Mouse (Mus musculus) macrophage (primary cell): ENCODE results near the gene Exoc8. TPM values are rescaled to one million over a fixed set of nuclear protein-coding genes. Genes with fewer than 3 reads are reported as not detected.

Source experiments
- H3K27ac ChIP-seq: fragments of 350-480 bp; formaldehyde crosslinking; 2 replicates; pipeline ENCODE4 v1.9.0; 2021
- H3K36me3 ChIP-seq: fragments of 350-480 bp; formaldehyde crosslinking; 2 replicates; pipeline ENCODE4 v1.9.0; 2021; ENCODE audit errors: inconsistent target
- H3K4me3 ChIP-seq: fragments of 350-480 bp; formaldehyde crosslinking; 2 replicates; pipeline ENCODE4 v1.9.0; 2021; ENCODE audit errors: inconsistent target
- H3K79me2 ChIP-seq: fragments of 350-480 bp; formaldehyde crosslinking; 2 replicates; pipeline ENCODE4 v1.9.0; 2021; ENCODE audit errors: inconsistent target
- WGBS: methylation state at CpG from one replicate; pipeline ENCODE4 v1.1.7; 2026; ENCODE audit warnings: inconsistent platforms; ENCODE audit not compliant: missing documents; 5-methylcytosine and 5-hydroxymethylcytosine counted together
- polyA plus RNA-seq: library from polyadenylated mRNA; stranded (reverse); fragments of 250-400 nt; gene quantifications from 3 replicates; pipeline ENCODE4 v1.2.4, GENCODE M21; 2018; ENCODE audit warnings: inconsistent platforms
- total RNA-seq, 78 experiments: library from RNA; depleted of rRNA; stranded (reverse); fragments of 250-400 nt; gene quantifications; 1 replicate in 9 of 78; 2 replicates in 24 of 78; 3 replicates in 43 of 78; 4 replicates in 2 of 78; pipeline ENCODE4 v1.2.4; 2018; ENCODE audit warnings: inconsistent platforms in 56 of 78

Gene Exoc8
- total RNA-seq (2018; cell fraction: chromatin; rRNA removed) = 10 to 100 TPM in 17 of 26 experiments, 1 to 10 TPM in 9; 1.6 to 28.9 (median 11.0) TPM
- total RNA-seq (2018; cell fraction: cytosol; rRNA removed) = 10 to 100 TPM; 10.7 to 27.2 (median 17.8) TPM
- total RNA-seq (2018; cell fraction: nucleus; rRNA removed) = 10 to 100 TPM in 24 of 26 experiments, 1 to 10 TPM in 2; 8.6 to 32.9 (median 17.3) TPM
- polyA plus RNA-seq = 8.3 to 14.5 TPM (median 12.6 TPM) in 3 replicates

- under 1% methylated on average over 94 of the region's 114 CpGs for WGBS
- H3K27ac ChIP-seq = peak within 1 kb of the TSS; percentile 17; the same call in 1 of the 2 replicates
- peaks cover 87% of the 10 kb centered on the region for H3K79me2 ChIP-seq
- H3K4me3 ChIP-seq = peak within 1 kb of the TSS; percentile 56
- peaks cover 44% of the 10 kb centered on the region for H3K36me3 ChIP-seq
Measured at GRCm38 (mm10) chr8:124897386-124898250, at the start of gene Exoc8, which contains the start of gene Sprtn. Gene Exoc8 (minus strand): TSS chr8:124897705. Gene Sprtn (plus strand): TSS chr8:124897886.

GRCm38 (mm10) chr8:124944406-124944805, 46.9 kb upstream of the Exoc8 start:
- WGBS = 95% methylated on average over 7 of the region's 7 CpGs
- Histone ChIP-seq H3K36me3 (no peaks in the 10 kb centered on the region), H3K79me2 (peaks cover 88% of the 10 kb centered on the region), H3K27ac (no peak overlapping the region), H3K4me3 (no peak overlapping the region)

- H3K36me3 ChIP-seq = no peaks in the 10 kb centered on the region
- peaks cover 94% of the 10 kb centered on the region for H3K79me2 ChIP-seq
- WGBS = 80% methylated on average over 3 of the region's 6 CpGs
- H3K4me3 ChIP-seq = no peak overlapping the region
- no peak overlapping the region for H3K27ac ChIP-seq
Measured at GRCm38 (mm10) chr8:124943801-124944200, 46.3 kb upstream of the Exoc8 start.

- Histone ChIP-seq H3K79me2 (peaks cover 99% of the 10 kb centered on the region), H3K36me3 (no peaks in the 10 kb centered on the region), H3K4me3 (no peak overlapping the region), H3K27ac (no peak overlapping the region)
- WGBS = 98% methylated on average over 4 of the region's 4 CpGs
Measured at GRCm38 (mm10) chr8:124937293-124937692, 39.8 kb upstream of the Exoc8 start.

- 96% methylated on average over 10 of the region's 10 CpGs for WGBS
- H3K36me3 ChIP-seq = no peaks in the 10 kb centered on the region
- no peak overlapping the region for H3K4me3 ChIP-seq
- peaks cover 99% of the 10 kb centered on the region for H3K79me2 ChIP-seq
- no peak overlapping the region for H3K27ac ChIP-seq
Measured at GRCm38 (mm10) chr8:124936699-124937098, 39.2 kb upstream of the Exoc8 start.

GRCm38 (mm10) chr8:124935116-124935515, 37.6 kb upstream of the Exoc8 start:
- Histone ChIP-seq H3K4me3 (no peak overlapping the region), H3K36me3 (no peaks in the 10 kb centered on the region), H3K27ac (no peak overlapping the region), H3K79me2 (peaks cover 99% of the 10 kb centered on the region)
- 97% methylated on average over 5 of the region's 5 CpGs for WGBS

- Histone ChIP-seq H3K36me3 (no peaks in the 10 kb centered on the region), H3K27ac (no peak overlapping the region), H3K79me2 (peaks cover 100% of the 10 kb centered on the region), H3K4me3 (no peak overlapping the region)
- 26% methylated on average over 3 of the region's 3 CpGs for WGBS
Measured at GRCm38 (mm10) chr8:124932435-124932834, 34.9 kb upstream of the Exoc8 start.

- WGBS = 97% methylated on average over 3 of the region's 4 CpGs
Measured at GRCm38 (mm10) chr8:124930649-124931048, 33.1 kb upstream of the Exoc8 start.

GRCm38 (mm10) chr8:124930086-124930485, 32.6 kb upstream of the Exoc8 start:
- WGBS = 65% methylated on average over 13 of the region's 13 CpGs
- Histone ChIP-seq H3K4me3 (no peak overlapping the region), H3K27ac (no peak overlapping the region), H3K79me2 (peaks cover 94% of the 10 kb centered on the region), H3K36me3 (no peaks in the 10 kb centered on the region)

More at GRCm38 (mm10) chr8:124930649-124931048, 33.1 kb upstream of the Exoc8 start:
- Histone ChIP-seq H3K27ac (no peak overlapping the region), H3K36me3 (no peaks in the 10 kb centered on the region), H3K4me3 (no peak overlapping the region), H3K79me2 (peaks cover 94% of the 10 kb centered on the region)

- Histone ChIP-seq H3K79me2 (peaks cover 94% of the 10 kb centered on the region), H3K27ac (no peak overlapping the region), H3K4me3 (no peak overlapping the region), H3K36me3 (no peaks in the 10 kb centered on the region)
- 86% methylated on average over 11 of the region's 11 CpGs for WGBS
Measured at GRCm38 (mm10) chr8:124929006-124929405, 31.5 kb upstream of the Exoc8 start.

GRCm38 (mm10) chr8:124926351-124926771, 28.9 kb upstream of the Exoc8 start:
- Histone ChIP-seq H3K79me2 (peaks cover 93% of the 10 kb centered on the region), H3K27ac (peak overlapping the region; percentile 10; the same call in 1 of the 2 replicates), H3K4me3 (no peak overlapping the region), H3K36me3 (no peaks in the 10 kb centered on the region)
- 69% methylated on average over 10 of the region's 10 CpGs for WGBS

GRCm38 (mm10) chr8:124925544-124926266, 28.2 kb upstream of the Exoc8 start:
- Histone ChIP-seq H3K36me3 (no peaks in the 10 kb centered on the region), H3K4me3 (no peak overlapping the region), H3K79me2 (peaks cover 93% of the 10 kb centered on the region), H3K27ac (peak overlapping the region; percentile 10; the same call in 1 of the 2 replicates)
- WGBS = 41% methylated on average over 14 of the region's 14 CpGs

GRCm38 (mm10) chr8:124923971-124924652, 26.6 kb upstream of the Exoc8 start:
- Histone ChIP-seq H3K36me3 (no peaks in the 10 kb centered on the region), H3K4me3 (no peak overlapping the region), H3K79me2 (peaks cover 93% of the 10 kb centered on the region), H3K27ac (no peak overlapping the region)
- WGBS = 77% methylated on average over 15 of the region's 15 CpGs
